Mouse (Mus musculus): Measurements from ENCODE around the gene Krt1.

Gene Krt1

GRCm38 (mm10) chr15:101850694-101851093 is at the start of gene Krt1:
Gene Krt1 (minus strand): TSS chr15:101850794.
- DNase-seq (ENCODE audit: low spot score) = no peak

DNA sequence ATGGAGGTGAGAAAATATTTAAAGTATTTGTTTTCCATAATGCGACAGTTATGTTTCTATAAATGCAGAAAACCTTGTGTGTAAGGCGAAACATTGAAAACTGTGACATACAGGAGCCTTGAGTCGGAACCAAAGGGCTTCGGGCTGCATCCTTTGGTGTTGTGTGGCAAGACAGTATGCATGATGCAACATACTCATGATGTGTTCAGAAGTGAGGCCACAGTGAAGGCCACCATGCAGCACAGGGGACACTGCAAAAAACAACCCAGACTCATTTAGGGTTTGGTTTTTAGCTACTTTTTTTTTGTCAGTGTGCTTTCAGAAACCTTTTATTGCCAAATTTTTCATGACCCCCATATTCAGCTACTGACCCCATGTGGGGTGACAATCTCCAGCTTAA is 44.6 kb upstream of the Krt1 start:
- DNase-seq (ENCODE audit: low spot score) = no peak

DNA sequence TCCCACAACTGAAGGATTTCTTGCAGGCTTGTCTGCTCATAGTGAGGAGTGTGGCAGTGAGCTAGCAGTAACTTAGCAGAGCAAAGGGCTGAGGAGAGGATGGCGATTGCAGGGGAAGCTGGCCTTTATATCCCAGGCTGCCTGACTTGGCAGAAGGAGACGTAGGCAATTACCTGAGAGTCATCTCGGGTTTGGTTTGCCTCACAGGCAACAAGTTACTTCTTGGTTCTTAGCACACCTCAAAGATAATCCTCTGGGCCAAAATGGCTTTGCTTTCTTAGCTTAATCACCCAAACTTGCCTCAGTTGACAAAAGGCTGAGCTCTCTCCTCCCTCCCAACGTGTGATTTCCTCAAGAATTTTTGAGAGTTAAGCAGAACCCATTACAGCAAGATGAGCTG is 42.2 kb upstream of the Krt1 start, which contains the start of gene Krt76:
Gene Krt76 (minus strand): TSS at position 101 of the 400 bp plus-strand sequence.
- no peak for DNase-seq (ENCODE audit: low spot score)

- no peak for DNase-seq (ENCODE audit: low spot score)
Observed at GRCm38 (mm10) chr15:101879776-101880175, 29.2 kb upstream of the Krt1 start.

GRCm38 (mm10) chr15:101878041-101878440 is 27.4 kb upstream of the Krt1 start:
- DNase-seq (ENCODE audit: low spot score) = no peak

DNA sequence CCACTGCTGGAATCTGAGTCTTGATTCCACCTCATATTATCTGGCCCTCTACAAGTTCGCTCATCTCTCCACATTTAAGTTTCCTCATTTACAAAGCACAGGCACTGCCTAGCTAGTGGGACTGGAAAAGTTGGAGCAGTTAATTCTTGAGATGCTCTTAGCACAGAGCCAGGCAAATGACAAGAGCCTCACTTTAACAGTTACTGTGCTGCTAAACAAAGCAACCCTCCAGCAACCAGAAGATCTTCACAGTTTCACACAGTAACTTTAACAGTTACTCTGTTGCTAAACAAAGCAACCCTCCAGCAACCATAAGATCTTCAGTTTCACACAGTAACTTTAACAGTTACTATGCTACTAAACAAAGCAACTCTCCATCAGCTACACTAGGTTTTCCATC is 23.8 kb upstream of the Krt1 start:
- no peak for DNase-seq (ENCODE audit: low spot score)

- no peak for DNase-seq (ENCODE audit: low spot score)
Observed at GRCm38 (mm10) chr15:101873231-101873630, 22.6 kb upstream of the Krt1 start.

GRCm38 (mm10) chr15:101869431-101869830 is 18.8 kb upstream of the Krt1 start, which contains the start of gene Krt77:
Gene Krt77 (minus strand): TSS chr15:101869705.
- DNase-seq (ENCODE audit: low spot score) = no peak

- DNase-seq (ENCODE audit: low spot score) = no peak
Observed at GRCm38 (mm10) chr15:101866754-101867153, 16.2 kb upstream of the Krt1 start.

- no peak for DNase-seq (ENCODE audit: low spot score)
Observed at GRCm38 (mm10) chr15:101860421-101861130, 10.0 kb upstream of the Krt1 start.

- DNase-seq (ENCODE audit: low spot score) = no peak
Observed at GRCm38 (mm10) chr15:101859735-101860170, 9.2 kb upstream of the Krt1 start.

- DNase-seq (ENCODE audit: low spot score) = no peak
Observed at GRCm38 (mm10) chr15:101858673-101859425, 8.3 kb upstream of the Krt1 start.

DNA sequence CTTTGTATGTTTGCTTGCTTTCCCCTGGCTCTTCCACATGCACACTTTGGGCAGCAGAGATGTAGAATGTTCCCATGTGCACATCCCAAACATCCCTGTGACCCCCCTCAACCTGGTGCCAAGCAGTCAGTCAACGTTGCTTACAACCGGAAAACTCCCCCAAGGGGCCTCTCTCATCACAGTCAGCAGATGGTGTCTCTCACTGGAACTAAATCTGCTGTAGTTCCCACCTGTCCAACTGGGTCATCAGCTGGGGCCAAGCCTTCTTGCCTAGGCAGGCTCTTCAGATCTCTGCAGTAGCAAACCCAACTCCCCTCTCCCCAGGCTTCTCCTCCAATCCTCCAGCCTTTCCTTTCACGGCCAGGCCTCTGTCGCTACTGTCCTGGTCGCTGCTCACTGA is 6.1 kb upstream of the Krt1 start:
- no peak for DNase-seq (ENCODE audit: low spot score)

- no peak for DNase-seq (ENCODE audit: low spot score)
Observed at GRCm38 (mm10) chr15:101855732-101856131, 5.1 kb upstream of the Krt1 start.

GRCm38 (mm10) chr15:101854294-101854693 is 3.7 kb upstream of the Krt1 start:
- DNase-seq (ENCODE audit: low spot score) = no peak

DNA sequence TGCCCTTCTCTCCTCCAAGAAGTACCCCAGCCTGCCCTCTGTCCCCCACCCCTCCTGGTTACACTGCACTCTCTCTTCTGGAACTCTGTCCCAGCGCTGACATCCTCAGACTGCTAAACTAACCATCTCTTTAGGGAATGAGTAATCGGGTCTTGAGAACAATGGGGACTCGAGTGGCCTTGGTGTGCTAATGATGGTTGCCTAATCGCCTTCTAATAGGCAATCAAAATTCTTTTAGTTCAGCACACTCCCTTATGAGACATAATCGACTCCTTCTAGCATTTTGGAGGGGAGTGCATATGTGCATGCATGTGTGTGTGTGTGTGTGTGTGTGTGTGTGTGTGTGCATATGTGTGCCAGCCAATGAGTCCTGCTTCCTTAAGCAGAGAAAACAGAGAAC is 2.0 kb upstream of the Krt1 start:
- DNase-seq (ENCODE audit: low spot score) = no peak

GRCm38 (mm10) chr15:101845971-101846403 is 4.6 kb downstream of the Krt1 start:
- DNase-seq (ENCODE audit: low spot score) = no peak

DNA sequence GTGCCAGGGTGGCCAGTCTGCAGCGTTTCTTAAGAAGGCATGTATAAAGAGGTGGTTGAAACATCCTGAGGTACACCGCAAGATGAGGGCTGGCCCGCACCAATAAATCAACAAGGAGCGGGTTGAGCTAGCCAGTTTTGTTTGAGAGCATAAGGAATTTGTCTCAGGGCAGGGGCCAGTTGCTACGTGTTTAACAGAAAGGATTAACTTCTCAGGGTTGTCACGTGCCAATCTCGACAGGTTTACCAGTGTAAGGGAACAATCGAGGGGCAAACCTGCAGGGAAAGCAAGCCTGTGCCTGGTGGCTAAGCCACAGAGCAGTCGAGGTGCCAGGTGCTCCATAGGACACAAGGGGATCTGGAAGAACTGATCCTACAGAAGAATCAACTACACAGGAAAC is 7.4 kb downstream of the Krt1 start:
- DNase-seq (ENCODE audit: low spot score) = no peak

DNA sequence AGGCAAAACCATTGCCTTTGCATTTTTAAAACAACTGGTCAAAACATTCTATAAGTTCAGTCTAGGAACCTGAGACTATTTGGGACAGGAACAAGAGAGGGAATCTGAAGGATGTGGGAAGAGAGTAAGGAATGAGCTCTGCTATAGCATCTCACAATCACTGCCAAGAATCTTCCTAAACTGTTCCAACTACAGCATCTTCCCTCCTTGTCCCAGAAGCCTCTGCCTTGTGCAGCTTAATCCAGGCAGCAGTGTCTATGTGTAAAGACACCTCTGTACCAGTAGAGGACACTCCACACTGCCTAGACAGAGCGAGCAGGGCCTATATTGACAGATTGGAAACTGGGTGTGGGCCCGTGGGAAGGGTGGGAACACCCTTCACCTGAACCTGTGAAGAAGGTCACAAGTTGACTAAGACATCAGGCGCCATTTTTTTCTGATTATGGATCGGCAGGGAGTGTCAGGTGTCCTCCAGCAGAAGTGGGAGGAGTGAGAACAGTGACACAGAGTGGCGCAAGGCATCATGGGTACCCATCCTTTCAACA is 15.7 kb downstream of the Krt1 start:
- DNase-seq (ENCODE audit: low spot score) = no peak

DNA sequence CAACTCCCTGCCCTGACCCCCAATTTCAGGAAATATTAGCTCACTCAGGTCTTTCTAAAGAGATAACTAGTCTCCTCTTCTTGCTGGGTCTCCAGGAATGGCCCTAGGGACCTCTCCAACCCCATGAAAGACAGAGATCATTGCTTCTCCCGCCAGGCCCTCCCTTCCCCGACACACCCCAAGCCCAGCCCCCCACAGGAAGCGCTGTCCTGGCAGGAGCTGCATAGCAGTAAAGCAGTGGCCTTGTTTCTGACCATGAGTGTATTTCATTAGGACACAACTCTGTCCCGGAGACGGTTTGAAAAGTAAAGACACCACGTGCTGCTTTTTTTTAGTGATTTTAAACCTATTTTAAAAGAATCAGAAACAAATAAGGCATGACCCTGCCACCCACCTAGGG is 17.5 kb downstream of the Krt1 start:
- no peak for DNase-seq (ENCODE audit: low spot score)

GRCm38 (mm10) chr15:101829441-101829840 is 21.2 kb downstream of the Krt1 start:
- DNase-seq (ENCODE audit: low spot score) = no peak

- DNase-seq (ENCODE audit: low spot score) = no peak
Observed at GRCm38 (mm10) chr15:101821786-101822185, 28.8 kb downstream of the Krt1 start.

DNA sequence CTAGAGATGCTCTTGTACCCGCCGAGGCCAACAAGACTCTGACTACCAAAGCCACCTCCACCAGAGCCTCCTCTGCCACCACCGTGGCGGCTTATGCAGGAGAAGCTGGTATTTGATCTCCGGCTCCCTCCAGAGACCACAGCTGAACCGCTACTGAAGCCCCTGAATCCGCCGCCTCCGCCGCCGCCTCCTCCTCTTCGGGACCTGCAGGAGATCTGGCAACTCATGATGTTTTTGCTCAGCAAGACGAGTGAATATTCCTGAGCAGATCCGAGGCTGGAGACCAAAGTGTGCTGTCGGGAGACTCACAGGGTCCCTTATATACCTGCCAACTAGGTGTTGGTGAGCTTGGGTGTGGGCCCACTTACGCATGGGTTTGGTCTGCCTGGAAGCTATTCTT is 32.7 kb downstream of the Krt1 start, which contains the start of gene Krt2:
Gene Krt2 (minus strand): TSS at position 295 of the 400 bp plus-strand sequence.
- no peak for DNase-seq (ENCODE audit: low spot score)

Data from c-Kit-positive CD71-positive TER-119-positive erythroid progenitor cells, embryonic 14.5 days (primary cell).